Mouse (Mus musculus) forebrain, embryonic 12.5 days (tissue): ENCODE measurements at regions not wholly inside any gene's neighbourhood (a gene's known extent, or its start where the extent isn't known, plus 50 kb on each side); places are given as distances from the start of the nearest gene placed in this dataset.

Experiments
- ATAC-seq: fragments of 200-750 bp; cut with Nextera tagmentation; 2 replicates; pipeline ENCODE4 v1.8.0; 2017; ENCODE audit warnings: moderate TSS enrichment; ENCODE audit not compliant: low FRiP score
- H3K27ac ChIP-seq: fragments of 300-500 bp; sonication (generic); 2 replicates; pipeline ENCODE4 v1.5.1; 2016; ENCODE audit warnings: mild to moderate bottlenecking
- H3K27me3 ChIP-seq: fragments of 300-500 bp; sonication (generic); 2 replicates; pipeline ENCODE4 v1.6.1; 2016; ENCODE audit warnings: mild to moderate bottlenecking
- H3K36me3 ChIP-seq: fragments of 300-500 bp; sonication (generic); replicated peaks from 2 replicates; pipeline ENCODE4 v1.6.1; 2016; ENCODE audit warnings: mild to moderate bottlenecking
- H3K4me1 ChIP-seq: fragments of 300-500 bp; sonication (generic); 2 replicates; pipeline ENCODE4 v1.6.1; 2016
- H3K4me2 ChIP-seq: fragments of 300-500 bp; sonication (generic); 2 replicates; pipeline ENCODE4 v1.6.1; 2016; ENCODE audit warnings: mild to moderate bottlenecking, moderate library complexity
- H3K4me3 ChIP-seq: fragments of 300-500 bp; sonication (generic); replicated peaks from 2 replicates; pipeline ENCODE4 v1.5.1; 2016; ENCODE audit warnings: mild to moderate bottlenecking
- H3K9ac ChIP-seq: fragments of 300-500 bp; sonication (generic); 2 replicates; pipeline ENCODE4 v1.6.1; 2016; ENCODE audit warnings: mild to moderate bottlenecking
- H3K9me3 ChIP-seq: fragments of 300-500 bp; sonication (generic); 2 replicates; pipeline ENCODE4 v1.6.1; 2016
- WGBS: fragments of 180-500 bp; shearing (Covaris S2); methylation state at CpG from one replicate; pipeline ENCODE4 v1.1.7; 2016; 5-methylcytosine and 5-hydroxymethylcytosine counted together

GRCm38 (mm10) chr17:4266487-4266886 lies 570.4 kb upstream of the Nox3 start:
- Histone ChIP-seq H3K36me3 (no peaks in the 10 kb centered on the region), H3K4me3 (no peak overlapping the region), H3K9me3 (no peaks in the 10 kb centered on the region), H3K4me2 (no peak overlapping the region), H3K27me3 (no peaks in the 10 kb centered on the region), H3K4me1 (peaks cover 21% of the 10 kb centered on the region), H3K9ac (no peak overlapping the region), H3K27ac (no peak overlapping the region)
- 0 out of 2 replicates have a peak, but pooled peaks have one; percentile 41 for ATAC-seq
- 44% methylated on average over 5 of the region's 5 CpGs for WGBS

DNA sequence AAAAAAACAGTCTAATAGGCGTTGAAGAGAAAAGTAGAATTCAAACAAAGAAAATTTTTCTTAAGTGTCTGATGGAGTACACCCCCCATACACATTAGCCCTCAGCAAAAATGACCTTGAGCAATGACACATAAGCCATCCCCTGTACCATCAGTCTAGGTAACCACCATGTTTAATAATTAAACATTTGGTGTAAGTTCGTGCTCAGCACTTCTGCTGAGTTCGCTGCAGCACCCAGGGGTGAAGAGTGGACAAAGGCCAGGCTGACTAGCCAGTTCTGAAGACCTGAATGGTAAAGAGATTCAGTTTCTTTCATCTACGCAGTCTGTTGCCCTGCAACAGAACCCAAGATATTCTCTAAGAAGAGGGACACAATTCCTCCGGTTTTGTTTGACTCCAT lies 572.3 kb upstream of the Nox3 start:
- Histone ChIP-seq H3K4me1 (peaks cover 21% of the 10 kb centered on the region), H3K27me3 (no peaks in the 10 kb centered on the region), H3K27ac (no peak overlapping the region), H3K9me3 (no peaks in the 10 kb centered on the region), H3K9ac (no peak overlapping the region), H3K4me3 (no peak overlapping the region), H3K36me3 (no peaks in the 10 kb centered on the region), H3K4me2 (no peak overlapping the region)
- WGBS: 74% methylated on average over 5 of the region's 5 CpGs
- no peak for ATAC-seq

GRCm38 (mm10) chr17:4272456-4272855 lies 576.4 kb upstream of the Nox3 start:
- Histone ChIP-seq H3K4me3 (no peak overlapping the region), H3K36me3 (no peaks in the 10 kb centered on the region), H3K9ac (no peak overlapping the region), H3K9me3 (no peaks in the 10 kb centered on the region), H3K4me2 (no peak overlapping the region), H3K4me1 (peaks cover 4% of the 10 kb centered on the region; the same call in 1 of the 2 replicates), H3K27ac (no peak overlapping the region), H3K27me3 (no peaks in the 10 kb centered on the region)
- no peak for ATAC-seq
- WGBS: 89% methylated on average over 5 of the region's 5 CpGs

DNA sequence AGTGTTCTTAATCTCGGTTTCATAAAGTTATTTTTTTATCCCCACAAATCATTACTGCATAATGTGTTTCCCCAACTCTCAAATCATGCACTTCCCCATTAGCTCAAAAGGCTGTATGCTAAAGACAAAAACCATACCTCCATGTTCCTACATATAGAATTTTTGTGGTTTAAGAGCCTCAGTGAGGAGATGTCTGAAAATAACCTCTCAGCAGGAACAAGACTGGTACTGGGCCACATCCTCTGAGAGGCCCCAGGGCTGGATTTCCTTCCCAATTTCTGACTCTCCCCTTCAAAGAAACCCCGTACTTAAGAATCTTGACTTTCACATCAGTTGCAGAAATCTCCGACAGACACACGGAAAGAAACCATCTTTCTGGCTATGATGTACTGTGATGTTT lies 580.7 kb upstream of the Nox3 start:
- Histone ChIP-seq H3K9me3 (no peaks in the 10 kb centered on the region), H3K27me3 (no peaks in the 10 kb centered on the region), H3K9ac (no peak overlapping the region), H3K27ac (no peak overlapping the region), H3K4me3 (no peak overlapping the region), H3K4me1 (no peaks in the 10 kb centered on the region), H3K4me2 (no peak overlapping the region), H3K36me3 (no peaks in the 10 kb centered on the region)
- 83% methylated on average over 4 of the region's 4 CpGs for WGBS
- ATAC-seq: no peak

DNA sequence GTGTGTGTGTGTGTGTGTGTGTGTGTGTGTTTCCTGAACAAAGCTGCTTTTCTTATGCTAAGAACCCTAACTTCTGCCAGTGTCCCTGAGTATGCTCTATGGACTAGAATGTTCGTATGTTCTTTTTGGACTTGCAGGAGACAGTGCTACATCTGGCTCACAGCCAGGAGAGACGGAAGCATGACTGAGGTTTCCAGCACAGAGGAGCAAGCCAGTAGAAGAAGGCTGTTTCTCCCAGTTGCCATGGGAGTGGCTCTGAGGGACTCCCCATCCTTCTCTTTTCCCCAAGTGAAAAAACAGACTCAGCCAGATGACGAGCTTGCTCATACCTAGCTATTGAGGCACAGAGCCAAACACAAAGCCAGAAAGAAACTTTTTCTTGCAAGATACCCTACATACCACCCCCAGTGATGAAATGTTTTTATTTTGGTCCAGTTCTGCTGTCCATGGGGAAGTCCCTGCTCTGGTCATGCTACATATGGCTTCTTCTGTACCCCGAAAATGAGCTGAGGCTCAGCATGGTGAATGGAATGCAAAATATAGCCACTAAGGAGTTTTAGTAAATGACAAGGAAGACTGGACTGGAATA lies 582.3 kb upstream of the Nox3 start:
- no peak overlapping the region for H3K9ac ChIP-seq
- H3K9me3 ChIP-seq: no peaks in the 10 kb centered on the region
- WGBS: 70% methylated on average over 4 of the region's 4 CpGs
- H3K4me2 ChIP-seq: no peak overlapping the region
- ATAC-seq: no peak
- no peaks in the 10 kb centered on the region for H3K36me3 ChIP-seq
- H3K27ac ChIP-seq: no peak overlapping the region
- H3K27me3 ChIP-seq: no peaks in the 10 kb centered on the region
- H3K4me3 ChIP-seq: no peak overlapping the region
- H3K4me1 ChIP-seq: no peaks in the 10 kb centered on the region

DNA sequence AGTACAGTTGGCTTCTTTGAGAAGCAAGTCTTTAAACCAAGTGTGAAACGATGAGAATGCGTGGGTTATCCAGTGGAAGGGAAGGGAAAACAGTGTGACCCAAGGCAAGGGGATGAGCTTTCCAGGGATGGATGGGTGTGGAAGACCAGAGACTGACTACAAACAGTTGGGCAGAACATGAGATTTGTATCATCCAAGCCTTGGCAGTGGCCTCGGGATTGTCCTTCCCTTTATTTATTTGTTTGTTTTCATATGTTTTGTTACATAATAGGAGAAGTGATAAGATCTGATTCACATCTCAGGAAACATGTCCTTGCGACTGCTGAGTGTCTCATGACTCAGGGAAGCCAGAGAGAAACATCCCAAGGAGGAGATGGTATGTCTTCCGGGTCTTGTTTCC lies 585.4 kb upstream of the Nox3 start:
- H3K4me2 ChIP-seq: no peak overlapping the region
- H3K9me3 ChIP-seq: no peaks in the 10 kb centered on the region
- ATAC-seq: no peak
- no peak overlapping the region for H3K27ac ChIP-seq
- no peaks in the 10 kb centered on the region for H3K36me3 ChIP-seq
- H3K4me3 ChIP-seq: no peak overlapping the region
- H3K4me1 ChIP-seq: no peaks in the 10 kb centered on the region
- H3K9ac ChIP-seq: no peak overlapping the region
- no peaks in the 10 kb centered on the region for H3K27me3 ChIP-seq
- 91% methylated on average over 5 of the region's 5 CpGs for WGBS

DNA sequence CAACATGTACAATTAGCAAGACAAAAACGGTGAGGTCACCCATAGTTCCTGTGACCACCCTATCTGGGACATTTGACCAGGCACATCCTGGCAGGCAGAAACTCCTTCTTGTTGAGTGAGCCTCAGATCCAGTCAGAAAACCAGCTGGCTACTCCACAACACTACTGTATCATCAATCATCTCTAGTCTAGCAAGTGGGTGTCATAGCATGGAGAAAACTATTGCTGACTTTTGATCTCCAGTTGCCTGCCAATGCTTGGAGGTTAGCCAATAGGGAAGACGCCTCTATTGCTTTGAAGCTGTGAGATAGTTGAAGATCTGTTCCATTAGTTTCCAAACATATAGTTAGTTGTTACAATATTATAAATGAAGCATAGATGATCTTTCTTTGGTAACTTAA lies 595.4 kb upstream of the Nox3 start:
- H3K4me3 ChIP-seq: no peak overlapping the region
- no peaks in the 10 kb centered on the region for H3K4me1 ChIP-seq
- no peak for ATAC-seq
- H3K27me3 ChIP-seq: no peaks in the 10 kb centered on the region
- H3K9ac ChIP-seq: no peak overlapping the region
- no peak overlapping the region for H3K4me2 ChIP-seq
- no peaks in the 10 kb centered on the region for H3K36me3 ChIP-seq
- no peaks in the 10 kb centered on the region for H3K9me3 ChIP-seq
- WGBS: 90% methylated on average over 2 of the region's 2 CpGs
- no peak overlapping the region for H3K27ac ChIP-seq

- no peak for ATAC-seq
- no peaks in the 10 kb centered on the region for H3K9me3 ChIP-seq
- no peaks in the 10 kb centered on the region for H3K36me3 ChIP-seq
- H3K27ac ChIP-seq: no peak overlapping the region
- no peak overlapping the region for H3K9ac ChIP-seq
- no peak overlapping the region for H3K4me3 ChIP-seq
- 86% methylated on average over 6 of the region's 6 CpGs for WGBS
- H3K4me1 ChIP-seq: no peaks in the 10 kb centered on the region
- H3K27me3 ChIP-seq: no peaks in the 10 kb centered on the region
- no peak overlapping the region for H3K4me2 ChIP-seq
These were observed 600.6 kb upstream of the Nox3 start for GRCm38 (mm10) chr17:4296521-4297155.

DNA sequence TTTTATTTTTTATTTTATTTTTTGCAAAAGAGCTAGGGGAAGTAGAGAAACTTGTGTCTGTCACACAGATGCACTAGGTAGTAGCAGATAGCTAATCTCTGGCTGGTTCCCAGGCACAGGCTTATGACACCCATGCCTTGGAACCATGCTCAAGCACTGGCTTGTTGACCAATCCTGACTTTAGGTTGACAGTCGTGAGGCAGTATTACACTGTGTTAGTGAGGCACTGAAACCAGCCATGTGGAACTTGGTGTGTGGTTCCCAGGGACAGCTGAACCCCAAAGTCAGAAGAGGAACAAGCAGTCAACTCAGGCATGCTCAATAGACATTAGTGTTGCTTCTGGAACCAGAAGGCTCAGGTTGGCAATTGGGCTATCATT lies 601.1 kb upstream of the Nox3 start:
- H3K9me3 ChIP-seq: no peaks in the 10 kb centered on the region
- WGBS: 81% methylated on average over 1 of the region's 1 CpGs
- H3K36me3 ChIP-seq: no peaks in the 10 kb centered on the region
- no peak overlapping the region for H3K4me3 ChIP-seq
- H3K4me2 ChIP-seq: no peak overlapping the region
- ATAC-seq: no peak
- H3K4me1 ChIP-seq: no peaks in the 10 kb centered on the region
- no peaks in the 10 kb centered on the region for H3K27me3 ChIP-seq
- no peak overlapping the region for H3K27ac ChIP-seq
- H3K9ac ChIP-seq: no peak overlapping the region

- Histone ChIP-seq H3K36me3 (no peaks in the 10 kb centered on the region), H3K27me3 (no peaks in the 10 kb centered on the region), H3K4me1 (no peaks in the 10 kb centered on the region), H3K9ac (no peak overlapping the region), H3K4me2 (no peak overlapping the region), H3K9me3 (no peaks in the 10 kb centered on the region), H3K4me3 (no peak overlapping the region), H3K27ac (no peak overlapping the region)
- WGBS: 88% methylated on average over 12 of the region's 12 CpGs
- no peak for ATAC-seq
These were observed 605.2 kb upstream of the Nox3 start for GRCm38 (mm10) chr17:4301142-4301853.

GRCm38 (mm10) chr17:4311785-4312379 lies 615.8 kb upstream of the Nox3 start:
- no peak overlapping the region for H3K9ac ChIP-seq
- ATAC-seq: peak; percentile 77
- H3K4me2 ChIP-seq: no peak overlapping the region
- 31% methylated on average over 4 of the region's 4 CpGs for WGBS
- no peak overlapping the region for H3K27ac ChIP-seq
- H3K4me3 ChIP-seq: no peak overlapping the region
- no peaks in the 10 kb centered on the region for H3K27me3 ChIP-seq
- H3K36me3 ChIP-seq: no peaks in the 10 kb centered on the region
- H3K9me3 ChIP-seq: no peaks in the 10 kb centered on the region
- H3K4me1 ChIP-seq: peaks cover 5% of the 10 kb centered on the region; the same call in 1 of the 2 replicates

GRCm38 (mm10) chr17:4319141-4319540 lies 623.1 kb upstream of the Nox3 start:
- H3K36me3 ChIP-seq: no peaks in the 10 kb centered on the region
- no peak overlapping the region for H3K4me2 ChIP-seq
- no peaks in the 10 kb centered on the region for H3K27me3 ChIP-seq
- WGBS: 93% methylated on average over 4 of the region's 4 CpGs
- H3K9me3 ChIP-seq: no peaks in the 10 kb centered on the region
- H3K9ac ChIP-seq: no peak overlapping the region
- H3K4me3 ChIP-seq: no peak overlapping the region
- H3K4me1 ChIP-seq: no peaks in the 10 kb centered on the region
- H3K27ac ChIP-seq: no peak overlapping the region
- no peak for ATAC-seq
